Mouse (Mus musculus): ENCODE measurements around the gene Carns1. TPM values are rescaled to one million over a fixed set of nuclear protein-coding genes. Genes with fewer than 3 reads are reported as not detected.

The Carns1 gene
- total RNA-seq, 2 experiments from 2014 or later: 23.1 to 25.9 TPM

DNA sequence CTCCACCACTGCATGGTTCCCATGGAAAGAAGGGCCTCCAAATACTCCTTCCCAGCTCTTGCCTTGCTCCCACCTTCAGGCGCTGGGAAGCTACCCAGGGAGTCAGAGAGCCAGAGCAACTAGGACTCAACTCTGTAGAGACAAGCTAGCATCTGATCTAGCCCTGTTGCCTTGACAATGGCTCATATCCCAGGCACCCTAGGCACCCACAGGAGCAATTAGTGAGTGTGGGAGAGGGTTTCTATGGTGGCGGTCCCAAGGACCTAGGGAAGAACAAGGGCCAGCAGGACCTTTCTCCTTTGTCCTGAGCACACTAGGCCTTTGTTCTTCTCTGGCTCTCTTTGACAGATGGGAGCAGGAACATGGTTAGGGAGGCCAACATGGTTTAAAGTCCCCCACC lies 8.4 kb upstream of the Carns1 start:
- Histone ChIP-seq H3K4me3 (no peak overlapping the region), H3K27ac (peak overlapping the region; percentile 28; the same call in 1 of the 2 replicates)
- intact Hi-C loops (cut with DNase I): no loop called here
- no peak for DNase-seq
- no peak for TF ChIP-seq CTCF (IDR thresholded peaks at IDR 0.05)

DNA sequence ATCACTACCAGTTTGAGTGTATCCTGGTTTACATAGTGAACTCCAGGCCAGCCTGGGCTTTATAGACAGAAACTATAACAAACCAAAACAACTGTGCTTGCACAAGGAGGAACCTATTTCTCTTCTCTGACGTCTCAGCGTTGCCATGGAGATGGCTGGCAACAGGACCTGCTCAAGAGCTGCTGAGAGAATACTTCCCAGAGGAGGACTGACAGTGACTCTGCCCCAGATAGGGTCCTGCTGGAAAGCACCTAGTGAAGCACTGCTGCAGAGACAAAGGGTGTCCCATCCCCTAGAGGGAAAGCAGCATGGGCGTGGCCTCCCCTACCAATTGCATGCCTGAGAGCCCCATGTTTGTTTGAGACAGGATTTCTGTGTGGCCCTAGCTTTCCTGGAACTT lies 6.6 kb upstream of the Carns1 start:
- DNase-seq: peak; percentile 54
- Histone ChIP-seq H3K27ac (peak overlapping the region; percentile 35; the same call in 1 of the 2 replicates), H3K4me3 (no peak overlapping the region)
- TF ChIP-seq CTCF (IDR thresholded peaks at IDR 0.05): no peak
- intact Hi-C loops (cut with DNase I): no loop called here

DNA sequence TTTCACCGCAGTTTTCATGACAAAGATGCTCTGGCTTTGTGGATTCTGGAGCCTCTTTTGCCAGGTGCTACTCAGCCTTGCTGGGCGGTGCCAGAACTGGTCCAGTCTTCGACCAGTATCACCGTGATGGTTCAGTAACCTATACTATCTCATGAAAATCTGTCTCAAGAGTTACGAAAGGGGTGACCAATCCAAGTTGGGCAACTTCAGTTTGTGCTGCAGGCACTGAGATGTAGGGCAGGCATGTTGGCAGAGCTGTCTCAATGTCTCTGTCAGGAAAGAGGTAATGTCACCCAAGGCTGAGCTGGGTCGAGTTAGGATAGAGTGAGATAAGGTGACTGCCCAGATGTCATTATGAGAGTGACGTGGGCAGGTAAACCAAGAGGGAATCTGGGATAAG lies 5.1 kb upstream of the Carns1 start:
- DNase-seq: no peak
- no peak for TF ChIP-seq CTCF (IDR thresholded peaks at IDR 0.05)
- no peak overlapping the region for H3K4me3 ChIP-seq
- peak overlapping the region; percentile 24; the same call in 1 of the 2 replicates for H3K27ac ChIP-seq
- intact Hi-C loops (cut with DNase I): no loop called here

DNA sequence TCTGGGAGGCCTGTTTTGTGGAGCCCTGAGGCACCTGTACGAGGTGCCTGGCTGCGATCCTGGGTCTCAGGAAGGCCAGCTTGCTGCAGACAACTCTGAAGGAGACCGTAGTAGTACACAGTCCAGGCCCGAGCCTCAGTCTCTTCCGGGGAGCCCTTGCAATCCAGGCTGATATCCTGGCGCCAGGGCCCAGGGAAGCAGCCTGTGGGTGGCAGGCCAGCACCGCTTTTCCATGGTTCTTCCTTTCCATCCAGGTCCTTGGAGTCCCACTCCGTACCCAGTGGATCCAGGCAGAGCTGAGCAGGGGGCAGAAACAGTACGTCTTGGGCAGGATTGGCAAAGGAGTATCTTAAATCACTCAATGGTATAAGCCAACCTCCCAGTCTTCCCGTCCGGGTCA lies 2.4 kb downstream of the Carns1 start:
- TF ChIP-seq CTCF (IDR thresholded peaks at IDR 0.05): peak; percentile 26; the same call in 1 of the 2 replicates
- Histone ChIP-seq H3K4me3 (peak overlapping the region; percentile 34), H3K27ac (peak overlapping the region; percentile 98)
- DNase-seq: peak; percentile 51
- intact Hi-C loops (cut with DNase I): no loop called here

DNA sequence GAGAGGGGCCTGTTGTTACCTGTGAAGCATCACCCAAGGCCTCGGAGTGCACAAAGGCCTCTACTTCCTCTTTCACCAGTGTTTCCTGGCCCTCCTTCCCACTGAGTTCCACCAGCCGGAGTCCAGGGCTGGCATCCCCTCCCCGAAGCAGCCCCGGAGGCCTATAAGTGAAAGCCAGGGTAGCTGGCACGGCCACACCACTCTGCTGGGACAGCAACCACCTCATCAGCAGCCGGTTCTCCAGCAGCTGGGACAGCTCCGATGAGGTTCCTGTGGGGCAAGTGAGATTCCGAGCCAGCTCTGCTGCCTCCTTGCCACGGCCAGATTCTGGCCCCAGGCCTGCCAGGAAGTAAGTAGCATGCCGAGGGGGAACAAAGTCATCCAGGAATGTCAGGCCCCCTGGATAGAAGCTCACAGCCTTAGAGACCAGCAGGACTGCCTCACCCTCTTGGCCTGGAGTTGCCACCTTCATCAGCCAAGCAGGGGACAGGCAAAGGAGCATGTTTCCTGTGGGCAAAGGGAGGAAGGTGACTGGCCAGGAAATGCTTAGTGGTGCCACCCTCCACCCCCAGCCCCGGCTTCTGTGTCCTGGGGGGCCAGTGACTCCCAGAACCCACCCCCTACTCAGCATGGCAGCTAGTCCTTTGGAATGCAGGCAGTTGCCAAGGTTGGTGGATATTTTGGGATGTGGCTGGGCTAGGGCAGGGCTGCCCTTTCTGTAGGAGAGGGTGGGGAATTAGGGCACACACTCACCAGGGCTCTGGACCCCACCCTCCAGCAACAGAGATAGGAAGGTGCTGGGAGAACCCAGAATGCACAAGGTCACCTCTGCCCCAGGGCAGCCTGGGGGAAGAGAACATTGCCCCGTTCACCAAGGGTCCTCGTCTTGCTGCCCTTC lies 3.6 kb downstream of the Carns1 start:
- peak; percentile 84 for DNase-seq
- intact Hi-C loops (cut with DNase I): loop anchor here (2.0 kb wide), 1 partner anchor 57 kb away; no protein-coding TSS in a partner anchor
- TF ChIP-seq CTCF (IDR thresholded peaks at IDR 0.05): no peak
- peak overlapping the region; percentile 79 for H3K4me3 ChIP-seq
- peak overlapping the region; percentile 98 for H3K27ac ChIP-seq

DNA sequence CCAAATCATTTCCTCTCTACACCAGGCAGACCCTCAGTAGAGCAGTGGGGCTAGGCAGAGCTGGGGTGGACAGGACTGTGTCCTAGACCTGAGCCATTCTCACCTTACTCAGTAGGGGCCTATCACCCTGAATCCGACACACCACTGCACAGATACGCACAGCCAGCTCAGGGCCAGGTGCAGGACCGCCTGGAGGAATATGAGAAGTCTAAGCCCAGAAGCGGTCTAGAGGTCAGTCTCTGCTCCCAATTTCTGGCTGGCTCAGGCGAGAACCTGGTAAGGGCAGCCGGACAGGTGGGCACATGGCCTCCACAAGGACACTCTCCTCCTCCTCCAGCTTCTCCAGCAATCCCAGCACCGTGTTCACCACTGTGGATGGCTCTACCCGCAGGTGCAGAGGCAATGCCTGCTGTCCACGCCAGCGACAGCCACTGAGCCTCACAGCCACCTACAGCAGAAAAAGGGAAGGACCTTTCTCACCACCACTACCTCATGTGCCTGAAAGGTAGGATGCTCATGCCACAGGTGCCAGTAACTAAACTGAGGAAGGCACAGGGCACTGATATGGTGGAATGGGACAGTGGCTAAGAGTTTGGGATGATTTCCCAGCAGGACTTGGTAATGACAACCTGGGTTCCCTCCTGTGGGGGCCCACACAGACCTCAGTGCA lies 4.4 kb downstream of the Carns1 start:
- peak overlapping the region; percentile 98 for H3K27ac ChIP-seq
- intact Hi-C loops (cut with DNase I): loop anchor here (1.0 to 2.0 kb wide), 2 partner anchors 20 to 58 kb away; partner anchors contain the start of gene Tbc1d10c
- no peak for TF ChIP-seq CTCF (IDR thresholded peaks at IDR 0.05)
- H3K4me3 ChIP-seq: peak overlapping the region; percentile 79
- peak; percentile 61 for DNase-seq

DNA sequence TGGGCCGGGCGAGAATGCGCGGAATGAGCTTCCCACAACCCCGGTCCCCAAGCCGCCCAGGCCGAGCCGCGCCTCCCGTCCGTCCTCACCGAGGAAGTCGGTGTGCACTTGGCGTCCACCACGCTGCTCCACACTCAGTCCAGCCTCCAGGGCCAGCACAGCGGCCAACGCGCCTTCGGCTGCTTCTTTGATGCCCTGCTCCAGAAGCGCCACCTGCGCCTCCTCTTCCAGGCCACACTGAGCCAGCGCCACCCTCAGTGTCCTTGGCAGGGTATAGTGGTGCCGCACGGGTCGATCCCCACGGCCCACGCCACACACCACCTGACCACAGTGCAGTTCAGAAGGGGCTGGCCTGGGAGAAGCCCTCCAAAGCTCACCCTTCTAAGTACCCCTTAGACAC lies 5.5 kb downstream of the Carns1 start:
- peak overlapping the region; percentile 98 for H3K27ac ChIP-seq
- no peak for DNase-seq
- intact Hi-C loops (cut with DNase I): loop anchor here (1.0 to 2.0 kb wide), 2 partner anchors 21 to 59 kb away; partner anchors contain the start of gene Tbc1d10c
- no peak for TF ChIP-seq CTCF (IDR thresholded peaks at IDR 0.05)
- H3K4me3 ChIP-seq: peak overlapping the region; percentile 79

DNA sequence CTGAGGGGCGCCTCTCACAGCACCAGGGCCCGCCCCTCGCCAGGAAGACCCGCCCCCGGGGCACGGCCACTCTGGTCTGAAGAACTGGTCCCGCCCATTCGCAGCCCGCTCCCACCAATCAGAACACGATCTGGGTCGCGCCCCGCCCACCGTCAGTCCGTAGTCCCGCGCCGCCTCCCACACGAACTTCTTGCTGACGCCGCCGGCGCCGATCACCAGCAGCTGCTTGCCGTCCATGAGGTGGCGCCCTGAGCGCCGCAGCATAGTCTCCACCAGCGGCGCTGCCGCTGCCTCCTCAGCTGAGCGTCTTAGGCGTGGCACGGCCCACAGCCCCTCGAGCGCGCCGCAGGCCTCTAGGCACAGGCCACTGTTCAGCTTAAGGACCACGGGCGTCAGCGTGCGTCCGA lies 5.9 kb downstream of the Carns1 start:
- peak; percentile 99 for DNase-seq
- Histone ChIP-seq H3K27ac (peak overlapping the region; percentile 98), H3K4me3 (peak overlapping the region; percentile 79)
- TF ChIP-seq CTCF (IDR thresholded peaks at IDR 0.05): peak; percentile 98
- intact Hi-C loops (cut with DNase I): no loop called here

DNA sequence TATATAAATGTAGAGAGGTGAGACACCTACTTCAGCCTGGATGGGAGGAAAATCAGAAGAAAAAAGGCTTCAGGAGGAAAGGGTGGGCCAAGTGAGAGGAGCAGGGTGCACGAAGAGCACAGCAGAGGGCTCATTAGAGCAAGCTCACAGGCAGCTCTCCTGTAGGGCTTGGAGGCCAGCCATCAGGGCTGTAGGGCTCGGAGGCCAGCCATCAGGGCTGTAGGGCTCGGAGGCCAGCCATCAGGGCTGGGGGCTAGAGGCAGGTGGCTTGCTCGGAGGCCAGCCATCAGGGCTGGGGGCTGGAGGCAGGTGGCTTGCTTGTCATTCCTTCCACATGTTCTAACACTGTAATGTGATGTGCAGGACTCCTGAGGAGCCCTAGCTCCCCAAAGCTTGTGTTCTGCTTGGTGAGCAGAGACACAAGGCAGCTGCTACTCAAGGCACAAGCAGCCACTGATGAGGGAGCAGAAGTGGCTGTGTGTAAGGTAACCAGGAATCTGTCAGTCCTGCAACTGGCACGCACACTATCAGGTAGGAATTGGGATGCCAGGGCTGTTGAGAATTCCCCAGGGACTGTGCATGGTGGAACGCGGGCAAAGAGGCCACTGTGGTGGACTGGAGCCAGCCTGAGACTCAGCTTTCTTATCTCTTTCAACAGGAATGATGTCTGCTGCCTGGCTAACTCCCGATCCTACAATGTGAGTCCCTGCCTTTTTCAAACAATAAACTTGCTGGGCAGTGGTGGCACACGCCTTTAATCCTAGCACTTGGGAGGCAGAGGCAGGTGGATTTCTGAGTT lies 8.4 kb downstream of the Carns1 start:
- DNase-seq: no peak
- intact Hi-C loops (cut with DNase I): no loop called here
- H3K4me3 ChIP-seq: no peak overlapping the region
- no peak for TF ChIP-seq CTCF (IDR thresholded peaks at IDR 0.05)
- H3K27ac ChIP-seq: no peak overlapping the region

DNA sequence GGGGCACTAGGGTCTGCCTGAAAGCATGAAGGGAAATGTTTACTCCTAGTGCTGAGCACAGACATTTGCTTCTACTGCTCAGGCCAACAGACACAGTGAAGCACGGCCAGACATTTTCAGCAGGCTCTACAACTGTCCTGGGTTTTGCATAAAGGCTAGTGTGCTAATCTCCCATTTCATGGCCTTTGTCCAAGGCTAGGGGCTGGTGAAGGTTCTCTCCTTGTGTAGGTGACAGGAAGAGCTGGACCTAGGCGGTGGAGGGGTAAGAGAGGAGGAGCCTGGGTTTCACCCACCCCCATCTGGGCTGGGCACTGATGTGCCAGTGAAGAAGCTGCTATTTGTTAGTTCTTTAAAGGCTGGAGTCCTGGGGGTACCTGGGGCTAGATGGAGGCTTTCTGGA lies 10.6 kb downstream of the Carns1 start:
- no peak for DNase-seq
- Histone ChIP-seq H3K4me3 (no peak overlapping the region), H3K27ac (peak overlapping the region; percentile 31; the same call in 1 of the 2 replicates)
- no peak for TF ChIP-seq CTCF (IDR thresholded peaks at IDR 0.05)
- intact Hi-C loops (cut with DNase I): loop anchor here (5.0 kb wide), 1 partner anchor 37 kb away; the partner anchor contains the start of gene Aip

DNA sequence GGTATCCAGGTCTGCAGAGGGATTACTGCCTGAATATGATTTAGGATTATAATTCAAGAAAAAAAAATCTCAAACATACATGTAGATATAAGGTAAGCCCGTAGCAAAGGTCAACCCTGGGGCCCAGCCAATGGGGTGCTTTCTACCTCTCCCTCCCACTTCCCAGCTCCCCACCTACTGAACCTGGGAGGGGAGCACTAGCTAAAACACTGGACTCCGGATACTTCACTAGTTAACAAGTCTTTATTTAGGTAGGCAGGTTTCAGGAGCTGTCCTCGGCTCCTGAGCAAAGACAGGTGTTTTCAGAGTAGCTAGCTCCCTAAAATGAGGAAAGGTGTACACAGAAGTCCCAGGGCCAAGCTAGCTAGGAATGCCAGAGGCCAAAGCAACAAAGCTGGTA lies 11.2 kb downstream of the Carns1 start:
- intact Hi-C loops (cut with DNase I): loop anchor here (5.0 kb wide), 1 partner anchor 37 kb away; the partner anchor contains the start of gene Aip
- H3K27ac ChIP-seq: no peak overlapping the region; the same call in 1 of the 2 replicates
- TF ChIP-seq CTCF (IDR thresholded peaks at IDR 0.05): no peak
- no peak overlapping the region for H3K4me3 ChIP-seq
- DNase-seq: no peak

DNA sequence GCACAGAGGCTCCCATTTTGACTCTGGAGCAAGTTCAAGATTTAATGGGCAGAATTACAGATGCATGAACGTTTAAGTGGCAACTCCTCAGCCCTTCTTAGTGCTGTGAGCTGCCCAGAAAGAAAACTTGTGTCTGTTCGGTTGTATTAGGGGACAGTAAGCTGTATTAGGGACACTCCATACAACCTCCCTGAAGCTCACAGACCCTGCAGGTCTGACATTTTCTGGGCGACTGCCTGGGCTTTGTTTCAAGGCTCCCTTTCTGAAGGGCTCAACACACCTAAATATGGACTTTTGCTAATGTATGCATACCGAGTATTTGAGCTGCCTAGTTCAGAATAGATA lies 11.8 kb downstream of the Carns1 start:
- no peak for DNase-seq
- intact Hi-C loops (cut with DNase I): loop anchor here (5.0 kb wide), 1 partner anchor 36 kb away; the partner anchor contains the start of gene Aip
- no peak for TF ChIP-seq CTCF (IDR thresholded peaks at IDR 0.05)
- peak overlapping the region; percentile 83 for H3K4me3 ChIP-seq
- H3K27ac ChIP-seq: peak overlapping the region; percentile 98
